Mouse (Mus musculus) liver, postnatal 0 days (tissue): ENCODE data around the gene Stk11ip. TPM values are rescaled to one million over a fixed set of nuclear protein-coding genes. Genes with fewer than 3 reads are reported as not detected.
A peak's percentile ranks its signal among the peaks of the same experiment; 100 is the strongest.

Experiments used
- ATAC-seq: fragments of 200-750 bp; cut with Nextera tagmentation; 2 replicates; pipeline ENCODE4 v1.8.0; 2017; ENCODE audit warnings: mild to moderate bottlenecking, moderate library complexity
- DNase-seq: peaks from one replicate; pipeline ENCODE4 v3.0.0-alpha.2; 2016
- H3K27ac ChIP-seq: fragments of 300-500 bp; sonication (generic); 2 replicates; pipeline ENCODE4 v1.5.1; 2014; ENCODE audit warnings: antibody characterized with exemption, moderate library complexity, mild to moderate bottlenecking, low read depth
- H3K27me3 ChIP-seq: fragments of 300-500 bp; sonication (generic); 2 replicates; pipeline ENCODE4 v1.6.1; 2014; ENCODE audit warnings: low read length, control low read depth, mixed read lengths; ENCODE audit not compliant: insufficient read depth
- H3K36me3 ChIP-seq: fragments of 300-500 bp; sonication (generic); replicated peaks from 2 replicates; pipeline ENCODE4 v1.6.1; 2014; ENCODE audit warnings: mild to moderate bottlenecking, control low read depth, low read length, moderate library complexity, mixed read lengths; ENCODE audit not compliant: insufficient read depth
- H3K4me1 ChIP-seq: fragments of 300-500 bp; sonication (generic); 2 replicates; pipeline ENCODE4 v1.6.1; 2014; ENCODE audit warnings: antibody characterized with exemption, mild to moderate bottlenecking, control low read depth; ENCODE audit not compliant: insufficient read depth
- H3K4me2 ChIP-seq: fragments of 300-500 bp; sonication (generic); 2 replicates; pipeline ENCODE4 v1.6.1; 2014; ENCODE audit warnings: low read depth, mild to moderate bottlenecking, low read length, moderate library complexity, mixed read lengths
- H3K4me3 ChIP-seq: fragments of 300-500 bp; sonication (generic); 2 replicates; pipeline ENCODE4 v1.5.1; 2014; ENCODE audit warnings: low read depth, low read length
- H3K9ac ChIP-seq: fragments of 300-500 bp; sonication (generic); replicated peaks from 2 replicates; pipeline ENCODE4 v1.6.1; 2014; ENCODE audit warnings: mild to moderate bottlenecking, moderate library complexity
- H3K9me3 ChIP-seq: fragments of 300-500 bp; sonication (generic); 2 replicates; pipeline ENCODE4 v1.6.1; 2016; ENCODE audit warnings: mild to moderate bottlenecking, control low read depth, low read length, mixed read lengths
- CTCF ChIP-seq: sonication (generic); IDR thresholded peaks from 2 replicates; pipeline ENCODE4 v1.5.1; 2016; ENCODE audit warnings: antibody characterized with exemption, low read depth
- EP300 ChIP-seq: IDR thresholded peaks from 2 replicates; pipeline ENCODE4 v1.6.1; 2016; ENCODE audit warnings: antibody characterized with exemption, low read depth, mild to moderate bottlenecking
- WGBS: fragments of 180-500 bp; shearing (Covaris S2); extraction: QIAGEN DNeasy Blood & Tissue Kit; methylation state at CpG from one replicate; pipeline ENCODE4 v1.1.7; 2014; ENCODE audit not compliant: insufficient replicate concordance; 5-methylcytosine and 5-hydroxymethylcytosine counted together
- polyA plus RNA-seq: library from polyadenylated mRNA; unstranded; fragments of >200 nt; fragmentation: Nextera tagmentation; extraction: Ambion mirVana; gene quantifications from 2 replicates; pipeline ENCODE4 v1.2.1, GENCODE M21; 2015

Gene Stk11ip
- polyA plus RNA-seq, 1 experiment from 2014 or later = 3.3 TPM

DNA sequence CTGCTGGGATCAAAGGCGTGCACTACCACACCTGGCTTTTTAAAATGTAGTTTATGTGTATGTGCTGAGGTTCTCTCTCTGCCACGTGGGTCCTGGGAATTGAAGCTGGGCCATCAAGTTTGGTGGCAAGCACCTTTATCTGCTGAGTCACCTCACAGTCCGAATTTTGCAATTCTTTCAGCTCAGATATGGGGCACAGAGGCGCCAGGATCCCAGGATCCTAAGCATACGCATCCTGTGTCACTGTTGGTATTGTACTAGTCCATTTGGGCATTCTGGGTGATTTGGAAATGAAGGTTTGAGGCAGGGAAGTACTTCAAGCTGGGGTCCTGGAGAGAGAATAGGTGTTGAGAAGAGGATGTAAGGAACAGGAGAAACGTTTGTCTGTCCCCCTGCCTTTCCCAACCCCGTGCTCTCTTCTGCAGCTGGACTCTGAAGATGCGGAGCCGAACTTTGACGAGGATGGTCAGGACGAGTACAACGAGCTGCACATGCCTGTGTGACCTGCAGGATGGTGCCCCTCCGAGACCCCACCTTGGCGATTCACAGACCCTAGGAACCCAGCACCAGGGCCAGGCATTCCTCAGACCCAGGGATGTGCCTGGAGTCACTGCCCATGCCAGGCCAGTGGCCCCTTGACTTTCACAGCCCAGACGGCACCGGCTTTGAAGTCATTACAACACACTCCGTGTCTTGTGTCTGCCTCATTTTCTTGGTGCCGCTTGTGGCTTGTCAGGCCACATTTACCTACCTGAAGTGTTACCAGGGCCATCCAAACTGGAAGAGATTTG is 37.3 kb downstream of the Stk11ip start:
- H3K9me3 ChIP-seq = no peaks in the 10 kb centered on the region
- no peak overlapping the region for H3K27ac ChIP-seq
- ATAC-seq (no peak), DNase-seq (no peak)
- no peaks in the 10 kb centered on the region for H3K27me3 ChIP-seq
- no peak overlapping the region for H3K9ac ChIP-seq
- H3K4me2 ChIP-seq = no peak overlapping the region
- H3K4me3 ChIP-seq = no peak overlapping the region
- 75% methylated on average over 18 of the region's 18 CpGs for WGBS
- 0 out of 2 replicates have a peak, but pooled peaks cover 3% of the 10 kb centered on the region for H3K4me1 ChIP-seq
- H3K36me3 ChIP-seq = no peaks in the 10 kb centered on the region
- TF ChIP-seq EP300 = no peak
- TF ChIP-seq CTCF = no peak

DNA sequence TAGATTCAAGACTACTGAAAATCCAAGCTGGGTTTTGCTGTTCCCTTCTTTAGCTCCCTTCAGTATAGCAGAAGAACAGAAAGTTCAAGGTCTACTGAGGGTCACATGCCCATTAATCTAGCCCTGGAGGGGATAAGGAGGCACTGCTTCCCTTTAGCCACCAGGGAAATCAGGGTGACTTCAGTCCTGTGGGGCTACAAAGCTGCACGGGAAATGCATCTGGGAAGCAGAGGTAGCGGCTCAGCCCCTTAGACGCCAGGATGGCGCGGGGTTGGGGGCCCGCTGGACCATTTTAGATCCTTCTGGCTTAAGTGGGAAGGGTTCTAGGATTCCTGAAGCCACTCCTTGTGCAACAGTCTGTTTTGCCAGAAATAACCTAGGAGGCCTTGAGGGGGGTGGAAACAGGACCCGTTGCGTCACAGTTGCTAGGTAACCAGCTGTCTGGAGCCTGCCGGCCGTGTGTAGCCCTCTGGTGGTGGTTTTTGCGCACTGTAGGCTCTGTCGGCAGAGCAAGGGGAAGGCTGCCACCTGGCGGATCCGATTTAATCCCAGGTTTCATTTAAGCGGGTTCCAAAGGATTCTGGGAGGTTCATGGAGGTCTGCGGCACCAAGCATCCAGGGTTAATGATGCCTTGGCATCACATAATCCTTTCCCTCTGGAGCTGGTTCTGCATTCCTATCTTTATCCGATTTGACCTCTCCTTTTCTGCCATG is 38.0 kb downstream of the Stk11ip start:
- Histone ChIP-seq H3K4me1 (0 out of 2 replicates have a peak, but pooled peaks cover 3% of the 10 kb centered on the region), H3K9me3 (no peaks in the 10 kb centered on the region), H3K27me3 (no peaks in the 10 kb centered on the region), H3K4me2 (no peak overlapping the region), H3K4me3 (no peak overlapping the region), H3K9ac (no peak overlapping the region), H3K27ac (no peak overlapping the region), H3K36me3 (no peaks in the 10 kb centered on the region)
- 8% methylated on average over 17 of the region's 17 CpGs for WGBS
- ATAC-seq (peak; percentile 98), DNase-seq (peak; percentile 92)
- peak; percentile 100 for TF ChIP-seq CTCF
- TF ChIP-seq EP300 = no peak

DNA sequence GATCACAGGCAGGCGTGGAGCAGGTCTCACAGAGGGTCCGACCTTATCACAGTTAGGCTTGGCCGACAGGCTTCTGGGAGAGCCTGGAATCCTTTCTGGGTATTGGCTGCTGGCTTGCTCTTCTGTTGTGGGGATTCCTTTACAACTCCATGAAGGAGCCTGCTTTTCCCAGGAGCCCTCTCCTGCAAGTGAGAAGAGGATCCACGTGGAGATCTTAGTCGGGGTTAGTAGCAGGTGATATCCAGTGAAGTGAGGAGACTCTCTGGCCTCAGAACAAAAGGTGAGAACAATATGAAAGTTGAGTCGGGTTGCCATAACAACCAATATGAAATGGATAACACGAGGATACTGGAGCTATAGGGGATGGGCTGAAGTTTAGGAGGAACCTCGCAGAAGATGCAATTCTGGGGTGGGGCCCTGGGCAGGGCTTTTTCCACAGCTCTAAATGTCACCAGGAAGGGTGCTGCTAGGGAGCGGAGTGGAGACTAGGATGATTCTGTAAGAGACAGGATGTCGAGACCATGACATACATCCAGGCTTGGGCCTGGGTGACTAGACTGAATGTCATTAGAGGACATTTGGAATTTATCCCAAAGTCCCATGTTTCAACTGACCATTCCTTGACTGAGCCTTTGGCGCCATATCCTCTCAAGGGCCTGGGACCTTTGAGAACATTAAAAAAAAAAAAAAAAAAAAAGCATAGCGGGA is 39.0 kb downstream of the Stk11ip start:
- no peak for DNase-seq
- TF ChIP-seq EP300 (no peak), CTCF (no peak)
- H3K4me1 ChIP-seq = 0 out of 2 replicates have a peak, but pooled peaks cover 3% of the 10 kb centered on the region
- ATAC-seq = no peak
- H3K27me3 ChIP-seq = no peaks in the 10 kb centered on the region
- H3K9ac ChIP-seq = no peak overlapping the region
- H3K9me3 ChIP-seq = no peaks in the 10 kb centered on the region
- no peak overlapping the region for H3K4me3 ChIP-seq
- no peak overlapping the region for H3K27ac ChIP-seq
- H3K36me3 ChIP-seq = no peaks in the 10 kb centered on the region
- no peak overlapping the region for H3K4me2 ChIP-seq
- 63% methylated on average over 12 of the region's 12 CpGs for WGBS

DNA sequence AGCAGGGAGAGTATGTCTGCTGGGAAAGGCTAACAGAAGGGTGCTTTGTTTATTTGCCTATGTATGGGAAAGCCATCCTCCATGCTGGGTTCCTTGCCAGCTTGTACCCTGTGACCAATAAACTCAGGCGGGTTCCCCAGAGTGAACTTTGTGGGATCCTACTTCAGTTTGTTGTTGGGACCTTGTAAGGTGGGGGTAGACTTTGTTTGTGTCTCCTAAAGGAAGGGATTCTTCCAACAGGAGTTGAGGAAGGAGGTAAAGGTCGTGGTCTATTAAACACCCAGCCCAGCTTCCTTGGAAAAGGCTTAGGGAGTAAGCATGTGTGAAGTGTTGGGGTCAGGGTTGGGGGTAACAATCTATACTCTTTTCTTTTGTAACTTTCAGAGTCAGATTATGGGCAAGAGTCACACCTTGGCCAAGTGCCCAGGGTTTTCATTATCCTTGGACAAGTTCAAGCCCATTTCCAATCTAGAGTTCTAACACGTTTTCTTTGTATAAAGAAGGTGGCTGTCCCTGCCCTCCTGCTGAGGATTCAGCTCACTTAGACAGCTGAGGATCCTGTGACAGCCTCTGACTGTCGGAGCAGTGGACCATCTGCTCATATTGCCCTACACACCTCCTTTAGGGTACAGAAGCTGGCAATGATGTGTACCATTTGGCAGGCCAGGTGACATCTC is 40.0 kb downstream of the Stk11ip start:
- no peak overlapping the region for H3K27ac ChIP-seq
- no peaks in the 10 kb centered on the region for H3K36me3 ChIP-seq
- no peaks in the 10 kb centered on the region for H3K9me3 ChIP-seq
- H3K27me3 ChIP-seq = no peaks in the 10 kb centered on the region
- H3K4me3 ChIP-seq = no peak overlapping the region
- TF ChIP-seq CTCF (no peak), EP300 (no peak)
- no peak overlapping the region for H3K4me2 ChIP-seq
- no peak overlapping the region for H3K9ac ChIP-seq
- 0 out of 2 replicates have a peak, but pooled peaks cover 3% of the 10 kb centered on the region for H3K4me1 ChIP-seq
- 44% methylated on average over 4 of the region's 4 CpGs for WGBS
- DNase-seq = no peak
- ATAC-seq = no peak

DNA sequence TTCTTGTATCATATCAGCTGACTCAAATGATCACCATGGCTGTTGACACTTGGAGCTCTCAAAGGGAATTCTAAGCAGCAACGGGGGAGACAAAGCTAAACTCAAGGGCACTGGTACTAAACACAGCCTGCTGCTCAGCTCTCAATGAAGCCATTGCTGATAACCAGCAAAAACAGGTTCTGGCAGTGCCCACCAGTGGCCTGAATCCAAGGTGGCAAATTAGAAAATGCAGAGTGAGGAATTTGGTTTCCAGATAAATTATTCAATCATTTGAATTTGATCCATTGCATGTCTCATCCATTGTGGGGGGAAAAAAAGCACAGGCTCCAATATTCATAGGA is 40.5 kb downstream of the Stk11ip start:
- no peak overlapping the region for H3K27ac ChIP-seq
- no peaks in the 10 kb centered on the region for H3K36me3 ChIP-seq
- H3K4me1 ChIP-seq = 0 out of 2 replicates have a peak, but pooled peaks cover 3% of the 10 kb centered on the region
- H3K4me3 ChIP-seq = no peak overlapping the region
- ATAC-seq (no peak), DNase-seq (no peak)
- TF ChIP-seq CTCF = no peak
- no peak for TF ChIP-seq EP300
- no peaks in the 10 kb centered on the region for H3K27me3 ChIP-seq
- no peaks in the 10 kb centered on the region for H3K9me3 ChIP-seq
- 58% methylated on average over 1 of the region's 1 CpGs for WGBS
- H3K4me2 ChIP-seq = no peak overlapping the region
- no peak overlapping the region for H3K9ac ChIP-seq

DNA sequence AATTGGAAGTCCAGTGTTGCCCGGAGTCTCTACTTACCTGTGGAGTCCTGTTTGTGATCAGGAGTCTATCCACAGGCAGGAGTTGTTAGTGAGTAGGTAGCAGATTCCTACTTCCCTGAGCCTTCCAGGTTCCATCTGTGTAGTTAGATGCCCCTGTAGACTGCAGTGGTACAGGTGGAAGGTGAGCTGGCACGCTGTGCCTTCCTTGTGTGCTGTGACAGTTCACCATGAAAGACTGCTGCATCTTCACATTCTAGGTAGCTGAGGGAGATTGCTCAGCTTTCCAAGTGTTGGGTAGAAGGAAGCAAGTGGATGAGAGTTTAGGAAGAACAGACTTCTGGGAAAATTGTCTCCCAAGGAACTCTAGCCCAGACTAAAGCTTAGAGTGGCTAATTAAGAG is 42.8 kb downstream of the Stk11ip start:
- TF ChIP-seq CTCF (no peak), EP300 (no peak)
- no peak overlapping the region for H3K4me2 ChIP-seq
- 0 out of 2 replicates have a peak, but pooled peaks cover 3% of the 10 kb centered on the region for H3K4me1 ChIP-seq
- H3K4me3 ChIP-seq = no peak overlapping the region
- no peaks in the 10 kb centered on the region for H3K36me3 ChIP-seq
- no peak overlapping the region for H3K9ac ChIP-seq
- no peak overlapping the region for H3K27ac ChIP-seq
- ATAC-seq (no peak), DNase-seq (no peak)
- H3K9me3 ChIP-seq = no peaks in the 10 kb centered on the region
- H3K27me3 ChIP-seq = no peaks in the 10 kb centered on the region
- 72% methylated on average over 2 of the region's 2 CpGs for WGBS
